Mouse (Mus musculus) MEL (cell line): ENCODE measurements around the gene Gm28635.

ENCODE experiments used
- CTCF ChIP-seq, 3 experiments: IDR thresholded peaks in 2 of 3; conservative IDR thresholded peaks in 1 of 3; 2 replicates each; pipeline ENCODE4 v1.5.1; 2011 to 2012; ENCODE audit warnings: low read length in 3 of 3, low read depth in 2 of 3, mild to moderate bottlenecking in 2 of 3, improper control_type of control experiment in 1 of 3, inconsistent platforms in 1 of 3, mixed read lengths in 1 of 3, moderate library complexity in 1 of 3; ENCODE audit not compliant: control insufficient read depth in 1 of 3, insufficient read depth in 1 of 3, poor library complexity in 1 of 3, severe bottlenecking in 1 of 3
- EP300 ChIP-seq, 2 experiments: IDR thresholded peaks; 2 replicates each; pipeline ENCODE4 v1.6.1; 2011; ENCODE audit warnings: improper control_type of control experiment in 2 of 2, low read length in 2 of 2, low read depth in 1 of 2, mild to moderate bottlenecking in 1 of 2
- HCFC1 ChIP-seq: IDR thresholded peaks from 2 replicates; pipeline ENCODE4 v1.6.1; 2012; ENCODE audit warnings: low read depth, mild to moderate bottlenecking, inconsistent platforms, low read length, improper control_type of control experiment, moderate library complexity
- MAX ChIP-seq: IDR thresholded peaks from 2 replicates; pipeline ENCODE4 v1.6.1; 2011; ENCODE audit warnings: low read length, improper control_type of control experiment
- MAZ ChIP-seq: IDR thresholded peaks from 2 replicates; pipeline ENCODE4 v1.6.1; 2012; ENCODE audit warnings: low read depth, mild to moderate bottlenecking, inconsistent platforms, low read length, improper control_type of control experiment

DNA sequence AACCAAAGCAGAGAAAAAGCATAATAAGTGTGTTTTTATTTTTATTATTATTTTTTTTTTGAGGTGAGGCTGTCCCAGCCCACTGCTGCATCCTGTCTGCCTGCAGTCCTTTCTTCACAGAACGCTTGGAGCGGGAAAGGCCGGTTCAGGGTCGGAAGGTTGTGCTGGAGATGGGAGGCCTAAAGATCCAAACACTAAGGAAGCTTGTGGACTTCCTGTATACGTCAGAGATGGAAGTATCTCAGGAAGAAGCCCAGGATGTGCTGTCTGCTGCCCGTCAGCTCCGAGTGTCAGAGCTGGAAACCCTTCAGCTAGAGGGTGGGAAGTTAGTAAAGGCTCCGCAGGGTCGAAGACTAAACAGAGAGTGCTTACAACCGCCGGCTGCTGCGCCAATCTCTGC lies 11.8 kb downstream of the Gm28635 start:
- no peak for TF ChIP-seq EP300 (IDR thresholded peaks at IDR 0.05; ENCODE audit: low read depth in 1 of 2, low read length in 2 of 2)
- no peak for TF ChIP-seq MAZ
- no peak for TF ChIP-seq HCFC1
- no peak for TF ChIP-seq CTCF (IDR thresholded peaks at IDR 0.05 in 2 of 3, conservative IDR thresholded peaks at IDR 0.05 in 1 of 3; ENCODE audit: control insufficient read depth in 1 of 3, insufficient read depth in 1 of 3, low read depth in 2 of 3, low read length in 3 of 3, poor library complexity in 1 of 3, severe bottlenecking in 1 of 3)
- TF ChIP-seq MAX, result no peak
